Mouse (Mus musculus): ENCODE measurements around the gene Wdr20.

DNA sequence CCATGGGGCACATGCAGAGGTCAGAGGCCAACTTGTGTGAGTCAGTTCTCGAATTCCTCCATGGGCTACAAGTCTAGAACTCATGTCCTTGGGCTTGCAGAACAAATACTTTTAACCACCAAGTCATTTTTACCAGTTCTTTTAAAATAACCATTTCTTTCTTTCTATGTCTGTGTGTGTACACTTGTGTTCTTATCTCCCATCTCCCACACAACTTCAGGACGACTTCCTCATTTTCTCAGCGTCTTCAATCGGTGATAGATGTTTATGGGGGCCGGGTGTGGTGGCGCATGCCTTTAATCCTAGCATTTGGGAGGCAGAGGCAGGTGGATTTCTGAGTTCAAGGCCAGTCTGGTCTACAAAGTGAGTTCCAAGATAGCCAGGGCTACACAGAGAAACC, 23.5 kb upstream of the Wdr20 start:
- TF ChIP-seq ZKSCAN1 (IDR thresholded peaks at IDR 0.05; ENCODE audit: borderline replicate concordance, low read depth, low read length) (no peak), CTCF (conservative IDR thresholded peaks at IDR 0.05 in 1 of 2, IDR thresholded peaks at IDR 0.05 in 1 of 2; ENCODE audit: low read depth in 2 of 2, low read length in 2 of 2) (no peak), MAX (IDR thresholded peaks at IDR 0.05; ENCODE audit: low read length) (no peak), ZNF384 (IDR thresholded peaks at IDR 0.05; ENCODE audit: low read depth, low read length) (no peak)

Measured in CH12.LX (cell line).